Mouse (Mus musculus) MEL (cell line): ENCODE measurements around the gene Ten1.

Source experiments
- CTCF ChIP-seq, 3 experiments: IDR thresholded peaks in 2 of 3; conservative IDR thresholded peaks in 1 of 3; 2 replicates each; pipeline ENCODE4 v1.5.1; 2011 to 2012; ENCODE audit warnings: low read length in 3 of 3, low read depth in 2 of 3, mild to moderate bottlenecking in 2 of 3, improper control_type of control experiment in 1 of 3, inconsistent platforms in 1 of 3, mixed read lengths in 1 of 3, moderate library complexity in 1 of 3; ENCODE audit not compliant: control insufficient read depth in 1 of 3, insufficient read depth in 1 of 3, poor library complexity in 1 of 3, severe bottlenecking in 1 of 3
- E2F4 ChIP-seq: IDR thresholded peaks from 2 replicates; pipeline ENCODE4 v1.6.1; 2011; ENCODE audit warnings: low read depth, low read length, improper control_type of control experiment, borderline replicate concordance
- POLR2A ChIP-seq, 2 experiments: IDR thresholded peaks; 2 replicates each; pipeline ENCODE4 v1.6.1; 2011 to 2012; ENCODE audit warnings: low read length in 2 of 2, mild to moderate bottlenecking in 2 of 2, control low read depth in 1 of 2, improper control_type of control experiment in 1 of 2, low read depth in 1 of 2, moderate library complexity in 1 of 2; ENCODE audit not compliant: control insufficient read depth in 1 of 2, insufficient read depth in 1 of 2, poor library complexity in 1 of 2
- TAL1 ChIP-seq: IDR thresholded peaks from 2 replicates; pipeline ENCODE4 v1.6.1; 2012; ENCODE audit warnings: mild to moderate bottlenecking, inconsistent platforms, low read length, moderate library complexity, mixed read lengths
- TCF12 ChIP-seq: IDR thresholded peaks from 2 replicates; pipeline ENCODE4 v1.6.1; 2014; ENCODE audit warnings: low read depth, mild to moderate bottlenecking, inconsistent platforms, low read length, improper control_type of control experiment, moderate library complexity

GRCm38 (mm10) chr11:116161312-116161711 lies 37.3 kb upstream of the Ten1 start:
- no peak for TF ChIP-seq TAL1
- TF ChIP-seq E2F4, result no peak
- TF ChIP-seq CTCF (IDR thresholded peaks at IDR 0.05 in 2 of 3, conservative IDR thresholded peaks at IDR 0.05 in 1 of 3; ENCODE audit: control insufficient read depth in 1 of 3, insufficient read depth in 1 of 3, low read depth in 2 of 3, low read length in 3 of 3, poor library complexity in 1 of 3, severe bottlenecking in 1 of 3), result no peak
- TF ChIP-seq POLR2A (IDR thresholded peaks at IDR 0.05; ENCODE audit: control insufficient read depth in 1 of 2, insufficient read depth in 1 of 2, low read depth in 1 of 2, low read length in 2 of 2, poor library complexity in 1 of 2), result no peak
- TF ChIP-seq TCF12, result no peak
